Mouse (Mus musculus) cerebellum, adult 2 months (tissue): ENCODE data around the gene Fads3.

ENCODE experiments used
- CTCF ChIP-seq: fragments of 200-500 bp; IDR thresholded peaks from 2 replicates; pipeline ENCODE4 v1.5.1; 2011; ENCODE audit warnings: low read depth, mild to moderate bottlenecking, control low read depth, low read length, moderate library complexity, borderline replicate concordance; ENCODE audit not compliant: insufficient read depth
- POLR2A ChIP-seq: fragments of 200-500 bp; IDR thresholded peaks from 2 replicates; pipeline ENCODE4 v1.6.1; 2011; ENCODE audit warnings: low read length, control low read depth, borderline replicate concordance; ENCODE audit not compliant: insufficient read depth

DNA sequence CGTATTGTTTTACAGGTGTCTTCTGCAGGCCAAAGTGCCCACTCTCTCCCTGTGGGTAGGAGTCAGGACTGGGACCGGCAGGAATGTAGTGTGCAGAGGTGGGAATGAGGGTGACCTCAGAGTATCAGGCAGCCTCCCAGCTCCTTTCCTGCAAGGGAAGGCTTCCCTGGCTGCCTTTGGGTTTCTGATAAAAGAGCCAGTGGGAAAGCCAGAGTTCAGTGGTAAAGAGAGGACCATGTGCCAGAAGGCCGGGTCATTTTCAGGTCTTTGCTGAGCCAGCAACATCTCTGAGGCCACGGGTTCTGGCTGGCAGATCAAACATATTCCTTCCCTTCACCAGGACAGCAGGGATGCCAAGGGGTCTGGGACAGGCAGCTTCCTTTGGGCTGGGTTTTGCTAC, 5.0 kb downstream of the Fads3 start:
- TF ChIP-seq CTCF (no peak), POLR2A (no peak)
